Mouse (Mus musculus): ENCODE measurements around the gene Fbxo5. TPM values are rescaled to one million over a fixed set of nuclear protein-coding genes. Genes with fewer than 3 reads are reported as not detected.

Gene Fbxo5
- polyA plus RNA-seq, 1 experiment, result not detected

- 92% methylated on average over 3 of the region's 3 CpGs for WGBS
- H3K4me1 ChIP-seq (ENCODE audit: control insufficient read depth, insufficient read depth, low read length), result peaks cover 5% of the 10 kb centered on the region
Observed at GRCm38 (mm10) chr10:5818772-5819171, 13.4 kb upstream of the Fbxo5 start.

GRCm38 (mm10) chr10:5815968-5816367 is 10.6 kb upstream of the Fbxo5 start:
- WGBS, result 100% methylated on average over 2 of the region's 2 CpGs
- Histone ChIP-seq H3K4me3 (ENCODE audit: insufficient read depth, low read depth, low read length) (no peak overlapping the region), H3K27ac (ENCODE audit: insufficient read depth, low read depth, low read length) (no peak overlapping the region), H3K4me1 (ENCODE audit: control insufficient read depth, insufficient read depth, low read length) (no peaks in the 10 kb centered on the region)
- TF ChIP-seq CTCF (IDR thresholded peaks at IDR 0.05; ENCODE audit: insufficient read depth, low read depth, low read length) (no peak), POLR2A (IDR thresholded peaks at IDR 0.05; ENCODE audit: insufficient read depth, low read depth, low read length) (no peak)

More at GRCm38 (mm10) chr10:5818772-5819171, 13.4 kb upstream of the Fbxo5 start:
- Histone ChIP-seq H3K4me3 (ENCODE audit: insufficient read depth, low read depth, low read length) (no peak overlapping the region), H3K27ac (ENCODE audit: insufficient read depth, low read depth, low read length) (no peak overlapping the region)
- TF ChIP-seq CTCF (IDR thresholded peaks at IDR 0.05; ENCODE audit: insufficient read depth, low read depth, low read length) (no peak), POLR2A (IDR thresholded peaks at IDR 0.05; ENCODE audit: insufficient read depth, low read depth, low read length) (no peak)

GRCm38 (mm10) chr10:5813724-5814123 is 8.3 kb upstream of the Fbxo5 start:
- no peak overlapping the region for H3K27ac ChIP-seq (ENCODE audit: insufficient read depth, low read depth, low read length)
- 91% methylated on average over 11 of the region's 11 CpGs for WGBS
- TF ChIP-seq POLR2A (IDR thresholded peaks at IDR 0.05; ENCODE audit: insufficient read depth, low read depth, low read length), result no peak
- no peak for TF ChIP-seq CTCF (IDR thresholded peaks at IDR 0.05; ENCODE audit: insufficient read depth, low read depth, low read length)

GRCm38 (mm10) chr10:5807683-5808082 is 2.3 kb upstream of the Fbxo5 start:
- no peak overlapping the region for H3K27ac ChIP-seq (ENCODE audit: insufficient read depth, low read depth, low read length)
- no peak for TF ChIP-seq POLR2A (IDR thresholded peaks at IDR 0.05; ENCODE audit: insufficient read depth, low read depth, low read length)
- no peak for TF ChIP-seq CTCF (IDR thresholded peaks at IDR 0.05; ENCODE audit: insufficient read depth, low read depth, low read length)
- WGBS, result 82% methylated on average over 2 of the region's 2 CpGs
- H3K4me3 ChIP-seq (ENCODE audit: insufficient read depth, low read depth, low read length), result no peak overlapping the region
- peaks cover 11% of the 10 kb centered on the region for H3K4me1 ChIP-seq (ENCODE audit: control insufficient read depth, insufficient read depth, low read length)

More at GRCm38 (mm10) chr10:5813724-5814123, 8.3 kb upstream of the Fbxo5 start:
- no peaks in the 10 kb centered on the region for H3K4me1 ChIP-seq (ENCODE audit: control insufficient read depth, insufficient read depth, low read length)
- no peak overlapping the region for H3K4me3 ChIP-seq (ENCODE audit: insufficient read depth, low read depth, low read length)

- WGBS, result 68% methylated on average over 4 of the region's 4 CpGs
- H3K4me3 ChIP-seq (ENCODE audit: insufficient read depth, low read depth, low read length), result no peak overlapping the region
- no peak overlapping the region for H3K27ac ChIP-seq (ENCODE audit: insufficient read depth, low read depth, low read length)
- peaks cover 11% of the 10 kb centered on the region for H3K4me1 ChIP-seq (ENCODE audit: control insufficient read depth, insufficient read depth, low read length)
- no peak for TF ChIP-seq POLR2A (IDR thresholded peaks at IDR 0.05; ENCODE audit: insufficient read depth, low read depth, low read length)
- no peak for TF ChIP-seq CTCF (IDR thresholded peaks at IDR 0.05; ENCODE audit: insufficient read depth, low read depth, low read length)
Observed at GRCm38 (mm10) chr10:5806996-5807395, 1.6 kb upstream of the Fbxo5 start.

- TF ChIP-seq CTCF (IDR thresholded peaks at IDR 0.05; ENCODE audit: insufficient read depth, low read depth, low read length) (no peak), POLR2A (IDR thresholded peaks at IDR 0.05; ENCODE audit: insufficient read depth, low read depth, low read length) (no peak)
- Histone ChIP-seq H3K27ac (ENCODE audit: insufficient read depth, low read depth, low read length) (peak overlapping the region; percentile 31), H3K4me3 (ENCODE audit: insufficient read depth, low read depth, low read length) (peak overlapping the region; percentile 99), H3K4me1 (ENCODE audit: control insufficient read depth, insufficient read depth, low read length) (peaks cover 11% of the 10 kb centered on the region)
- WGBS, result 6% methylated on average over 8 of the region's 8 CpGs
Observed at GRCm38 (mm10) chr10:5806416-5806815, 1.0 kb upstream of the Fbxo5 start.

- H3K4me1 ChIP-seq (ENCODE audit: control insufficient read depth, insufficient read depth, low read length), result peaks cover 11% of the 10 kb centered on the region
- H3K27ac ChIP-seq (ENCODE audit: insufficient read depth, low read depth, low read length), result peak overlapping the region; percentile 88
- TF ChIP-seq CTCF (IDR thresholded peaks at IDR 0.05; ENCODE audit: insufficient read depth, low read depth, low read length), result no peak
- TF ChIP-seq POLR2A (IDR thresholded peaks at IDR 0.05; ENCODE audit: insufficient read depth, low read depth, low read length), result peak; percentile 70; the same call in 1 of the 2 replicates
- under 1% methylated on average over 43 of the region's 43 CpGs for WGBS
- H3K4me3 ChIP-seq (ENCODE audit: insufficient read depth, low read depth, low read length), result peak overlapping the region; percentile 99
Observed at GRCm38 (mm10) chr10:5805731-5806307, 419 bp upstream of the Fbxo5 start.

- WGBS, result under 1% methylated on average over 24 of the region's 24 CpGs
- TF ChIP-seq POLR2A (IDR thresholded peaks at IDR 0.05; ENCODE audit: insufficient read depth, low read depth, low read length) (no peak), CTCF (IDR thresholded peaks at IDR 0.05; ENCODE audit: insufficient read depth, low read depth, low read length) (no peak)
- Histone ChIP-seq H3K27ac (ENCODE audit: insufficient read depth, low read depth, low read length) (no peak overlapping the region), H3K4me3 (ENCODE audit: insufficient read depth, low read depth, low read length) (peak overlapping the region; percentile 99), H3K4me1 (ENCODE audit: control insufficient read depth, insufficient read depth, low read length) (peaks cover 11% of the 10 kb centered on the region)
Observed at GRCm38 (mm10) chr10:5804691-5805156, 676 bp downstream of the Fbxo5 start.

GRCm38 (mm10) chr10:5803739-5804138 is 1.7 kb downstream of the Fbxo5 start:
- 42% methylated on average over 1 of the region's 1 CpGs for WGBS
- TF ChIP-seq CTCF (IDR thresholded peaks at IDR 0.05; ENCODE audit: insufficient read depth, low read depth, low read length) (no peak), POLR2A (IDR thresholded peaks at IDR 0.05; ENCODE audit: insufficient read depth, low read depth, low read length) (no peak)
- H3K27ac ChIP-seq (ENCODE audit: insufficient read depth, low read depth, low read length), result no peak overlapping the region
- H3K4me1 ChIP-seq (ENCODE audit: control insufficient read depth, insufficient read depth, low read length), result peaks cover 11% of the 10 kb centered on the region
- H3K4me3 ChIP-seq (ENCODE audit: insufficient read depth, low read depth, low read length), result no peak overlapping the region

All from olfactory bulb, adult 2 months (tissue).